Mouse (Mus musculus) neural tube, embryonic 11.5 days (tissue): ENCODE measurements around the gene Zcchc7. TPM values are rescaled to one million over a fixed set of nuclear protein-coding genes. Genes with fewer than 3 reads are reported as not detected.
"Not testable (repeated sequence)": the region's sequence is repeated elsewhere in the genome, so short reads cannot be mapped to it uniquely, and the experiment has no call there.

Experiments
- ATAC-seq: fragments of 200-750 bp; cut with Nextera tagmentation; 2 replicates; pipeline ENCODE4 v1.8.0; 2017; ENCODE audit warnings: moderate number of reproducible peaks, mild to moderate bottlenecking, moderate TSS enrichment, moderate library complexity; ENCODE audit not compliant: insufficient read depth, low FRiP score, low TSS enrichment
- DNase-seq: peaks from one replicate; pipeline ENCODE4 v3.0.0-alpha.2; 2015; ENCODE audit warnings: low spot score
- H3K27ac ChIP-seq: fragments of 300-500 bp; sonication (generic); 2 replicates; pipeline ENCODE4 v1.5.1; 2014; ENCODE audit warnings: low read depth, mild to moderate bottlenecking, low read length
- H3K27me3 ChIP-seq: fragments of 300-500 bp; sonication (generic); 2 replicates; pipeline ENCODE4 v1.6.1; 2014; ENCODE audit warnings: mild to moderate bottlenecking, low read length, mixed read lengths; ENCODE audit not compliant: control insufficient read depth, insufficient read depth
- H3K36me3 ChIP-seq: fragments of 300-500 bp; sonication (generic); 2 replicates; pipeline ENCODE4 v1.6.1; 2014; ENCODE audit warnings: mild to moderate bottlenecking, low read length, moderate library complexity, mixed read lengths; ENCODE audit not compliant: control insufficient read depth, insufficient read depth
- H3K4me1 ChIP-seq: fragments of 300-500 bp; sonication (generic); 2 replicates; pipeline ENCODE4 v1.6.1; 2014; ENCODE audit warnings: low read length, mixed read lengths; ENCODE audit not compliant: control insufficient read depth, insufficient read depth
- H3K4me2 ChIP-seq: fragments of 300-500 bp; sonication (generic); 2 replicates; pipeline ENCODE4 v1.6.1; 2014; ENCODE audit warnings: low read depth, mild to moderate bottlenecking, moderate library complexity
- H3K4me3 ChIP-seq: fragments of 300-500 bp; sonication (generic); 2 replicates; pipeline ENCODE4 v1.5.1; 2014; ENCODE audit warnings: low read depth, low read length
- H3K9ac ChIP-seq: fragments of 300-500 bp; sonication (generic); 2 replicates; pipeline ENCODE4 v1.6.1; 2014; ENCODE audit warnings: mild to moderate bottlenecking, low read length
- H3K9me3 ChIP-seq: fragments of 300-500 bp; sonication (generic); 2 replicates; pipeline ENCODE4 v1.6.1; 2016; ENCODE audit warnings: low read length; ENCODE audit not compliant: control insufficient read depth
- WGBS: fragments of 180-500 bp; shearing (Covaris S2); extraction: QIAGEN DNeasy Blood & Tissue Kit; methylation state at CpG from one replicate; pipeline ENCODE4 v1.1.7; 2014; 5-methylcytosine and 5-hydroxymethylcytosine counted together
- polyA plus RNA-seq: library from polyadenylated mRNA; unstranded; fragments of >200 nt; fragmentation: Nextera tagmentation; extraction: Ambion mirVana; gene quantifications from 2 replicates; pipeline ENCODE4 v1.2.1, GENCODE M21; 2014

The Zcchc7 gene
- polyA plus RNA-seq, 1 experiment from 2014 or later, result 23.8 TPM

DNA sequence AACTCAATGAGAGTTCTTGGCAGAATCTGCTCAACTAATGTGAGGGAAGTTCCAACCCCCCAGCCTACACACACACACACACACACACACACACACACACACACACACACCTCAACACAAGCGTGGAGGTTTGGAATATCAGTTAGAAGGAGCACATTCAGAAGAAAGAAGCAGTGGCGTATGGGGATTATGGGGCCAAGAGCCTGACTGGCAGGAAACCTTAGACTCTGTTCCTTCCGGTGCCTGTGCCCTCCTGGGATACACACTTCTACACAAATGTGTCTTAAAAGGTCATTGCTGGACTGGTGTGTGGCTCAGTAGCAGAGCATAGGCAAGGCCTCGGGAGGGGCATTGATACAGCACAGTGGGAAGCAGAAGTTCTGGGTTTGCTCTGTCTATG lies 34.4 kb upstream of the Zcchc7 start:
- Histone ChIP-seq H3K36me3 (no peaks in the 10 kb centered on the region), H3K27me3 (peaks cover 22% of the 10 kb centered on the region), H3K4me3 (no peak overlapping the region), H3K9ac (no peak overlapping the region), H3K4me1 (no peaks in the 10 kb centered on the region), H3K9me3 (no peaks in the 10 kb centered on the region), H3K4me2 (no peak overlapping the region), H3K27ac (no peak overlapping the region)
- 81% methylated on average over 4 of the region's 4 CpGs for WGBS
- no peak for ATAC-seq
- no peak for DNase-seq

- H3K4me1 ChIP-seq, result no peaks in the 10 kb centered on the region
- no peak overlapping the region for H3K4me3 ChIP-seq
- no peaks in the 10 kb centered on the region for H3K27me3 ChIP-seq
- H3K9me3 ChIP-seq, result no peaks in the 10 kb centered on the region
- H3K27ac ChIP-seq, result no peak overlapping the region
- 74% methylated on average over 1 of the region's 1 CpGs for WGBS
- H3K36me3 ChIP-seq, result no peaks in the 10 kb centered on the region
- H3K4me2 ChIP-seq, result no peak overlapping the region
- DNase-seq, result no peak
- no peak overlapping the region for H3K9ac ChIP-seq
- ATAC-seq, result no peak
Observed at GRCm38 (mm10) chr4:44740471-44740870, 15.2 kb upstream of the Zcchc7 start.

DNA sequence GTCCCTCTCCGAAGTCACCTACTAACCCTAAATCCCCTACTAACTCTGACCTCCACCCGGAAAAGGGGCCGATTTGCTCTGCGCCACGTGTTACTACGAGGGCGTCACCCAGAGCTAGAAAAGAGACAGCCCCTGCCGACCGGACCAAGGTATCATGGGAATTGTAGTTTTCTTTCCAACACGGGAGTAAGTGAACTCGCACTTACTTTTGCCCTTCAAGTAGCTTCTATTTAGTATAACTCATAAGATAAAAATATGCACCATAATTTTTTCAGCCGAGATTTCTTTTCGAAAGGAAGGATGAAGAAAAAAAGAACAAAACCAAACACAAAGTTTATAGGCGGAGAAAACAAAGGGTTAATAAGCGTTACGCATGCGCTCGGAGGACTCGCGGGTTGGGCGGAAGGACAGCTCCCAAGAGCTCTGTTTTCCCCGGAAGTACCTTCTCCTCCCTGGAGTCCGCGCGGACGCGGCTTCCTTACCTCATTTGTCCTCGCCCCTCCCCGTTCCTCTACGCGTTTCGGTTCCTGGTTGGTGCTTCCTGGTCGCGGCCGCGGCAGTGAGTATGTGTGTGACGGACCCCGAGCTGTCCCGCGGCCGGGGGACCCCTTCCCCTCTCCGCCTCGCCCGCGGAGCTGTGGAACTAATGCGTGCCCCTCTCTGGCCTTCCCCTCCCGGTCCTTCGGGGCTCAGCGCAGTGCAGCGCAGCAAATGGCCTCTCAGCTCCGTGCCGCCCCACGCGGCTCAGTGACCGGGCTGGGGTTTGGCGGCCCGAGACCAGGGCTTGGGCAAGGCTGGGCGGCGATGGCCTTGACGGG lies 666 bp downstream of the Zcchc7 start:
- 0% methylated on average over 60 of the region's 60 CpGs for WGBS
- peak; percentile 92 for DNase-seq
- no peaks in the 10 kb centered on the region for H3K36me3 ChIP-seq

GRCm38 (mm10) chr4:44757131-44757530 lies 1.5 kb downstream of the Zcchc7 start:
- ATAC-seq, DNase-seq, H3K36me3 ChIP-seq, H3K9me3 ChIP-seq, H3K27me3 ChIP-seq, H3K4me1 ChIP-seq: not testable (repeated sequence)
- 10% methylated on average over 10 of the region's 10 CpGs for WGBS
- Histone ChIP-seq H3K27ac (peak overlapping the region; percentile 91), H3K4me3 (peak overlapping the region; percentile 77), H3K9ac (peak overlapping the region; percentile 87), H3K4me2 (peak overlapping the region; percentile 60)

More for the DNA sequence above, 666 bp downstream of the Zcchc7 start:
- Histone ChIP-seq H3K27me3 (no peaks in the 10 kb centered on the region), H3K4me2 (peak overlapping the region; percentile 60), H3K9ac (peak overlapping the region; percentile 87), H3K4me1 (no peaks in the 10 kb centered on the region; the same call in 1 of the 2 replicates), H3K4me3 (peak overlapping the region; percentile 77), H3K27ac (peak overlapping the region; percentile 91), H3K9me3 (no peaks in the 10 kb centered on the region)
- ATAC-seq, result peak; percentile 97

DNA sequence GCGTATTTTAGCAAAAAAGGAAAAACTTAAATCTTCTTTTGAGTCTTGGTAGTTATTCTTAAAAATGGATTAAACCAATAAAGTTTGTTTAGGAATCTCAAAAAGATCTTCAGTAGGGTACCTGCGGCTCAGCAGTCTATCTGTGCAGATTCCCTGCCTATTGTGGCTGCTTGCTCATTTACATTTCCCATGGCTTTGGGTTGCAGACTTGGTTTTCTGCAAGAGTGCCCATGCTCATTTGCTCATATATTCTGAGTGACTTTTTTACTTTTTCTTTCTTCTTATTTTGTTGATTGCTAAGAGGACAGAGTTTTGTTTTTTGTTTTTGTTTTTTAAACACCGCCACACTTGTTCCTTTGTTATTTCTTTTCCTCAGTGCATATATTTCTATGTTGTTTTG lies 19.2 kb downstream of the Zcchc7 start:
- Histone ChIP-seq H3K9me3 (no peaks in the 10 kb centered on the region), H3K27me3 (no peaks in the 10 kb centered on the region), H3K4me3 (no peak overlapping the region), H3K4me1 (peaks cover 3% of the 10 kb centered on the region; the same call in 1 of the 2 replicates), H3K36me3 (no peaks in the 10 kb centered on the region), H3K27ac (no peak overlapping the region), H3K9ac (no peak overlapping the region), H3K4me2 (no peak overlapping the region)
- ATAC-seq (no peak), DNase-seq (no peak)
- 72% methylated on average over 3 of the region's 3 CpGs for WGBS

GRCm38 (mm10) chr4:44776651-44777050 lies 21.0 kb downstream of the Zcchc7 start:
- DNase-seq, result no peak
- no peak overlapping the region for H3K9ac ChIP-seq
- H3K4me3 ChIP-seq, result no peak overlapping the region
- H3K4me1 ChIP-seq, result peaks cover 3% of the 10 kb centered on the region; the same call in 1 of the 2 replicates
- H3K27me3 ChIP-seq, result no peaks in the 10 kb centered on the region
- H3K9me3 ChIP-seq, result no peaks in the 10 kb centered on the region
- ATAC-seq, result no peak
- WGBS, result 51% methylated on average over 2 of the region's 2 CpGs
- no peak overlapping the region for H3K4me2 ChIP-seq
- no peak overlapping the region for H3K27ac ChIP-seq
- no peaks in the 10 kb centered on the region for H3K36me3 ChIP-seq

- Histone ChIP-seq H3K4me2 (no peak overlapping the region), H3K27me3 (no peaks in the 10 kb centered on the region), H3K4me1 (peaks cover 3% of the 10 kb centered on the region; the same call in 1 of the 2 replicates), H3K27ac (no peak overlapping the region), H3K36me3 (no peaks in the 10 kb centered on the region), H3K9ac (no peak overlapping the region), H3K4me3 (no peak overlapping the region), H3K9me3 (no peaks in the 10 kb centered on the region)
- ATAC-seq (no peak), DNase-seq (no peak)
- WGBS, result 82% methylated on average over 3 of the region's 3 CpGs
Observed at GRCm38 (mm10) chr4:44777101-44777500, 21.4 kb downstream of the Zcchc7 start.

DNA sequence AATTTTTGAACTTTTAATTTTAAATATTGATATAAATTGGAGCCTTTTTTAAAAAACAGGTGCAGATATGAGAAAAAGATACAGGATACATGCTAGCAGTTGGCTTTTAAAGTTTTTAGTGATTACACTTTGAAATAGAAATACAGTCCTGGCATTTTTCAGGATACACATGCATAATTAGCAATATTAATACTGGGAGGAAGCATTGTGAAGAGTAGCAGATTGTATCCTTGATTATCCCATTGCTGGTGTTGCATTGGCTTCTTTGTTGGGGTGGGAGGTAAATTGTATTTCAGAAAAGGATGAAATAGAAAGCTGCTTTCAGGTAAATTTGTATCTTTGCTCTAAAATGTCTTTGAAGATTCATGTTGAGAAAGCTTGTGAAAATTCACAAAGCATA lies 22.0 kb downstream of the Zcchc7 start:
- no peak overlapping the region for H3K4me2 ChIP-seq

GRCm38 (mm10) chr4:44778316-44778715 lies 22.6 kb downstream of the Zcchc7 start:
- no peak for ATAC-seq
- Histone ChIP-seq H3K9ac (no peak overlapping the region), H3K36me3 (no peaks in the 10 kb centered on the region), H3K4me3 (no peak overlapping the region), H3K27ac (no peak overlapping the region), H3K27me3 (no peaks in the 10 kb centered on the region), H3K4me2 (no peak overlapping the region), H3K4me1 (peaks cover 3% of the 10 kb centered on the region; the same call in 1 of the 2 replicates), H3K9me3 (no peaks in the 10 kb centered on the region)
- 40% methylated on average over 3 of the region's 3 CpGs for WGBS
- no peak for DNase-seq

More for the DNA sequence above, 22.0 kb downstream of the Zcchc7 start:
- DNase-seq, result no peak
- no peak overlapping the region for H3K4me3 ChIP-seq
- H3K36me3 ChIP-seq, result no peaks in the 10 kb centered on the region
- no peaks in the 10 kb centered on the region for H3K9me3 ChIP-seq
- no peaks in the 10 kb centered on the region for H3K27me3 ChIP-seq
- no peak overlapping the region for H3K9ac ChIP-seq
- H3K4me1 ChIP-seq, result peaks cover 3% of the 10 kb centered on the region; the same call in 1 of the 2 replicates
- H3K27ac ChIP-seq, result no peak overlapping the region
- ATAC-seq, result no peak
